Mouse (Mus musculus): ENCODE data around the gene Hif3a.

The Hif3a gene

GRCm38 (mm10) chr7:17056601-17057523 is 5.4 kb downstream of the Hif3a start:
- DNase-seq (ENCODE audit: low spot score), result peak; percentile 53

DNA sequence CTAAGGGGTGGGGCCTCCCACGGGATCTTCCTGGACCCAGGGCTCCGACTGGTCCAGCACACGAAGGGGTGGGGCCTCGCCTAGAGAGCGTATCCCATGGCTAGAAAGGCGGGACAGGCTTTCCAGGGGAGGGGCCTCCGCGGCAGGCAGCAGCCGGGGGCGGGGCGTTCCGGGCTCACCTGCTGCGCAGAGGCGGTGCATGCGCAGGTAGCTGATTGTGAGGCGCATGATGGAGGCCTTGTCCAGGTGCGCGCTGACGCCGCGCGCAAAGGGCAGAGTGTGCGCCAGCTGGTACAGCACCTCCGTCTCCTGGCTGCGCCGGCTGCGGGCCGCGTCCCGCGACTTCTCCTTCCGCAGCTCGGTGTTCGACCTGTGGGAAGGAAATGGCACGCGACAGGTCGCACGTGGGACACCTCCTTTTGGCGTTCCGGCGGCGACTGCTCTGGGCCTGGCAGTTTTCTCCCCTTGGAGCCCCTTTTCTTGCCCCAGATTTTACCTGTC is 6.1 kb downstream of the Hif3a start:
- DNase-seq (ENCODE audit: low spot score), result peak; percentile 92

- no peak for DNase-seq (ENCODE audit: low spot score)
Measured at GRCm38 (mm10) chr7:17055287-17055946, 6.8 kb downstream of the Hif3a start.

DNA sequence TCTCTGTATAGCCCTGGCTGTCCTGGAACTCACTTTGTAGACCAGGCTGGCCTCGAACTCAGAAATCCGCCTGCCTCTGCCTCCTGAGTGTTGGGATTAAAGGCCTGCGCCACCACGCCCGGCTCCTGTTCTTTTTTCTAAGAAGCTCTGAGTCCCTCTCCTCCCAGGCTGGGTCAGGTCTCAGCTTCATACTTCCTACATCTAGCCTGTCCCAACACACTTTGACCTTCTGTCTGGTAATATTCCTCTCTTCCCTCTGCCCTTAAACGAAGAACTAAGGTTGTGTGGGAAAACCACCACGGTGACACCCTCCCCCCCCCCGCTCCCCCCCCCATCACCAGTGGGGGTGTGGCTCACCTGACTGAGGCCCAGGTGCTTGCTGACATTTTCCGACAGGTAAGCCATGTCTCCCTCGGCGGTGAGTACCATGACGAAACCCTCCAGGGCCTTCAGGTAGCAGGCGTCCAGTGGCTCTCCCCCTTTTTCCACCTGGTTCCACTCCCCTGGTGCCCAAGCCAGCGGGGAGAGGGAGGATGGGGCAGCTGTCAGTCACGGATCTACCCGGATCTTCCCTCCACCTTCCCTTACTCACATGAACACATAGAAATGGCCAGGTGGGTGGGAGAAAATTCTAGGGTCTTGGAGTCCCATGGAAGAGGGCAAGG is 7.8 kb downstream of the Hif3a start:
- DNase-seq (ENCODE audit: low spot score), result no peak

- peak; percentile 57 for DNase-seq (ENCODE audit: low spot score)
Measured at GRCm38 (mm10) chr7:17050933-17051594, 11.2 kb downstream of the Hif3a start.

- DNase-seq (ENCODE audit: low spot score), result no peak
Measured at GRCm38 (mm10) chr7:17050491-17050890, 11.7 kb downstream of the Hif3a start.

DNA sequence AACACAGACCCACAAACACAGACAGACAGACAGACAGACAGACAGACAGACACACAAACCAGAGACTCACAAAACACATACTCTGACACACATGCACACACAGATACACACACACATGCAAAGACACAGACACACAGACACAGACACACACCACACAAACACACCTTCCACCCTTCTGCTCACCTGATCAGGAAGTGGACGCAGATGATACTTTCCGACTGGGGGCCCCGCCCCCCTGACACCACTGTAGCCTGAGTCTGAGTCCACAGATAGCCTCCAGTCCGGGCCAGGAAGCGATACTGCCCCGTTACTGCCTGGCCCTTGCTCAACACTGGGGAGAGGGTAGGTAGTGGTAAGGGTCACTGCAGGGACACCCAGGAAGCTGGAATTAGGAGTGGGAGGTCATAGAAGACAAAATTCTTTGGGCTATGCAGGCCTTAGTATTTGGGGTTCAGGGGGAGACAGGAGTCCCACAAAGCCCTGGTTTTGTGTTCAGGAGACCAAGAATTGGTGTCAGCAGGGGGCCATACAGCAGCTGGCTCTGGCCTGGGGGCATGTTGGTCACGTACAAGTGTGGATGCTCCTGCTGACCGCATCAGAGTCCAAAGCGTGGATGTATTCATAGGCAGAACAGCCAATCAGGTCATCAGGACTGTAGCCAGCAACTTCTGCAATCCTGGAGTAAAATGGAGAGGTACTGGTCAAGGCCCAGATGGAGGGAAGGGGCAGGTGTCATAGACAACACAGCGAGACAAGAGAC is 13.6 kb downstream of the Hif3a start:
- DNase-seq (ENCODE audit: low spot score), result no peak

GRCm38 (mm10) chr7:17047041-17047682 is 15.1 kb downstream of the Hif3a start:
- DNase-seq (ENCODE audit: low spot score), result no peak

DNA sequence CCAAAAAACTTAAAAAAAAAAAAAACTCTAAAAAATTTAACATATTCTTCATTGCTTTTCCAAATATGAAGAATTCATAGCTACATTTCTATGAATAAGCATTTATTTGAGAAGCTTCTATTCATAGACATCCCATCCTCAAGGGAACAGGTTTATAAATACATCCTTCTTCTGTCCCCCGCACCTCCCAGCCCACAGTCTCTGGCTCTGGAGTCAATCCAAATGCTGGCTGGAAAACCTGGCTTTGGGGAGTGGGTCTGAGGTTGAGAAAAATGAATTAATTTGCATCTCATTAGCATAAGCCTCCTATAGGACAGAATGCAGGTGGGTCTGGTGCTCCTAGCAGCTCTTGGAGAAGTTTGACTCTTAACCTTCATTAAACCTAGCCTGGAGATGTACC is 16.5 kb downstream of the Hif3a start:
- DNase-seq (ENCODE audit: low spot score), result no peak

DNA sequence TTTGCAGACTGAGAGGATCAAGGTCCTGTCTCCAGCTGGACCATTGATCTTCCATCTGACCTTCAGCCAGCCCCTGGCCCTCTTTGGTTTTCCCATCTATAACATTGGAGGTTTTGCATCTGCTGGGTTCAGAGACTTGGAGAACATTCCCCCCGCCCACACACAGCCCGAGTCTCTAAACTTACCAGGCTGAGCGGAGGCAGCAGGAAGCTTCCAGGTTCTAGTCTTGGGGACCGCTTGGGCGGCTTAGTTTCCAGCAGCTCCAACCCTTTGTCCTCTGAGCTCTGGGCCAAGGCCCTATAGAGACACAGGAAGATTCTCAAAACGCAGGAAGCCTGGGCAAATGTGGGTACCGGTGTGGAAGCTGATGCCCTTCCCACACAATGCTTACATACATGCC is 22.9 kb downstream of the Hif3a start:
- DNase-seq (ENCODE audit: low spot score), result no peak

- DNase-seq (ENCODE audit: low spot score), result no peak
Measured at GRCm38 (mm10) chr7:17038018-17038695, 24.1 kb downstream of the Hif3a start.

- DNase-seq (ENCODE audit: low spot score), result no peak
Measured at GRCm38 (mm10) chr7:17030239-17030638, 32.0 kb downstream of the Hif3a start.

DNA sequence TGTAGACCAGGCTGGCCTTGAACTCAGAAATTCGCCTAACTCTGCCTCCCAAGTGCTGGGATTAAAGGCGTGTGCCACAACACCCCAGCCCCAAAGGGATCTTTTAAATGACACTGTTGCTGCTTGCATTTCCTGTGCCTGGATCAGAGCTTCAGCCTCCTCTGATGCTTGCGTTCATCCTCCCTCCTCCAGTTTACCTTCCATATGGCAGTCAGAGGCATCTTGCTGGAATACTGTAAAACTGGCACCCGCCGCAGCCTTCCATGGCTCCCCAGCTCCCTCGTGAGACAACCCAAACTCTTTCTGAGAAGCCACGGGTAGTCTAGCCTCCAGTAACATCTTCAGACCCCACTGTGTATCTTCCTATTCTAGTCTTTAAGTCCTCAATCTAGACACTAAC is 33.3 kb downstream of the Hif3a start:
- DNase-seq (ENCODE audit: low spot score), result no peak

DNA sequence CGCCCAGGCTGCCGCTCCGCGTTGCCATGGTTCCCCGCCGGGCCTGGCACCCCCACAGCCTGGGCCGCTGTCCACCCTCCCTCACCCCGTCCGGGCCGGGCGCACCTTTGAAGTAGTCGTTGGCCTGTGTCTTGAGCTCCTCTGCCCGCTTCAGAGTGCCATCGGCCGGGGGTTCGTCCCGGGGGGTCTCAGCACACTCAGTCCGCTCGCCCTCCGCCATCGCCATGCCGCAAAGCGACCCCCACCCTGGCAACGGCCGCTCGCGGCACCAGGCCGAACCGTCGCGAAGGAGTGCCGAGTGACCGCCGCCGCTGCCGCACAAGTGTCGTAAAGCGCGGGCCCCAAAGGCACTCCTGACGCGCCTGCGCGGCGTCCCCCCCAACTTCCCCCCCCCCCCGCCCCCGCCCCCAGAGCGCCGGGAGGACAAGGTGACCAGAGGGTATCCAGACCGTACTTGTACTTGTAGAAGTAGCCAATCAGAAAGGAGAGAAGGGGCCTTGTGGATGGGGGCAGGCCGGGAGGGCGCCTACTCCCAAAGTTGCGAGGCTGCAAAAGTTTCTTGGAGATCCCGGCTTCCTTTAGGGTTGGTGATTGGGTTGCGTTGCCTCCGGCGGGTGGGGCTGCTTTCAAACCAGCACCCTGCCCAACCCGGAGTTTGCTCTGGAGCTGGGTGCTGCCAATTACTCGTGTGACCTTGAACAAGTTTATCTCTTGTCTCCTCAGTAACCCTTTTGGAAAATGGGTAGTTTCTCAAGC is 34.5 kb downstream of the Hif3a start, which contains the start of gene Ppp5c:
Ppp5c (minus strand) TSS at position 337 of the 756 bp plus-strand sequence.
- peak; percentile 89 for DNase-seq (ENCODE audit: low spot score)

DNA sequence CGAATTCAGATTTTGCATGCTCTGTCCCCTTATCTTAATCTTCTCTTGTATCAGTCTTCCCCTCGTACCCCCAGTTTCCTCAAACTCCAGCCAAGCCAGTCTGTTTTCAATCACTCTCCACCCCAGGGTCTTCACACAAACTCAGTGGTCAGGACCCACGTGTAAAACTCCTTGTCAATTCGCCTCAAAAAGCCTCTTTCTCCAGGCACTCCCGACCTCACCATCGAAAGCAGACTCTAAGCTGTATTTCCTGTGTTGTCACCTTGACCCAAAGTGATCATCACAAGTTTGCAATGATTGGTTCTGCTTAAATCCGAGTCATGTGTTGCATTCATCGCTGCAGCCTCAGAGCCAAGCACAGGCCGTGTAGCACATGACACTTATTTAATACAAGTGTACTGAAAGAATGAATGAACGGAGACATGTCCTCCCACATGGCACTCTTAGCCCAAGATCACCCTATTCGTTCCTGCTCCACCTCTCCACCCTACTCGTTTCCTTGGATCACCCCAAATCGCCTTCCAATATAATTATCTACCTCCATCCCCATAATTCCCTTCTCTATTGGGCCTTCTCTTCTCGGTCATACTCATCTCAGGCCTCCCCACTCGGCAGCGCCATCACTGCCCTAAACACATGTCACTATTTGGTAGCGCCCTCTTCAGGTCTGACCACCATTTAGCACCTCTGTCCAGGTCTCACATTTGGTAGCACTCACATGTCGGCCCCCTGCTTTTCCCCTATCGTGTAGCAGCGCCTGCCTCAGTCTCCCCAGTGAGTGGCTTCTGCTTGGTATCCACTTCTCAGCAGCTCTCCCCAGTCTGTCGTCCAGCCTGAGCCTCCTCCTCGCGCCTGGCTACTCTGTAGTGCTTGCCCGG is 35.3 kb downstream of the Hif3a start:
- DNase-seq (ENCODE audit: low spot score), result peak; percentile 77

- no peak for DNase-seq (ENCODE audit: low spot score)
Measured at GRCm38 (mm10) chr7:17025896-17026622, 36.2 kb downstream of the Hif3a start.

GRCm38 (mm10) chr7:17025505-17025894 is 36.7 kb downstream of the Hif3a start:
- DNase-seq (ENCODE audit: low spot score), result no peak

All from layer of hippocampus, adult 11-12 months (tissue).